Mouse (Mus musculus): ENCODE measurements at regions not wholly inside any gene's neighbourhood (a gene's known extent, or its start where the extent isn't known, plus 50 kb on each side); places are given as distances from the start of the nearest gene placed in this dataset.
"Not testable (repeated sequence)": the region's sequence is repeated elsewhere in the genome, so short reads cannot be mapped to it uniquely, and the experiment has no call there.

GRCm38 (mm10) chr7:116596914-116597313, 92.7 kb downstream of the Nucb2 start:
- no peak for DNase-seq (ENCODE audit: low read depth, low spot score)

GRCm38 (mm10) chr7:116600340-116600739, 96.2 kb downstream of the Nucb2 start:
- DNase-seq (ENCODE audit: low read depth, low spot score): no peak

- DNase-seq (ENCODE audit: low read depth, low spot score): no peak
Observed at GRCm38 (mm10) chr7:116603167-116603839, 99.1 kb downstream of the Nucb2 start.

- DNase-seq (ENCODE audit: low read depth, low spot score): no peak
Observed at GRCm38 (mm10) chr7:116603840-116604194, 99.6 kb downstream of the Nucb2 start.

- no peak for DNase-seq (ENCODE audit: low read depth, low spot score)
Observed at GRCm38 (mm10) chr7:116606255-116606654, 102.1 kb downstream of the Nucb2 start.

- no peak for DNase-seq (ENCODE audit: low read depth, low spot score)
Observed at GRCm38 (mm10) chr7:116606751-116607483, 102.7 kb downstream of the Nucb2 start.

- DNase-seq (ENCODE audit: low read depth, low spot score): no peak
Observed at GRCm38 (mm10) chr7:116607628-116608225, 103.6 kb downstream of the Nucb2 start.

GRCm38 (mm10) chr7:116608350-116609085, 104.3 kb downstream of the Nucb2 start:
- peak; percentile 76 for DNase-seq (ENCODE audit: low read depth, low spot score)

GRCm38 (mm10) chr7:116609406-116609805, 105.2 kb downstream of the Nucb2 start:
- no peak for DNase-seq (ENCODE audit: low read depth, low spot score)

- no peak for DNase-seq (ENCODE audit: low read depth, low spot score)
Observed at GRCm38 (mm10) chr7:116609906-116610305, 105.7 kb downstream of the Nucb2 start.

GRCm38 (mm10) chr7:116615984-116616383, 111.8 kb downstream of the Nucb2 start:
- DNase-seq (ENCODE audit: low read depth, low spot score): no peak

- DNase-seq (ENCODE audit: low read depth, low spot score): no peak
Observed at GRCm38 (mm10) chr7:116619636-116620035, 115.5 kb downstream of the Nucb2 start.

GRCm38 (mm10) chr7:116620381-116620780, 116.2 kb downstream of the Nucb2 start:
- DNase-seq (ENCODE audit: low read depth, low spot score): no peak

- DNase-seq (ENCODE audit: low read depth, low spot score): no peak
Observed at GRCm38 (mm10) chr7:116633210-116633609, 129.0 kb downstream of the Nucb2 start.

- DNase-seq (ENCODE audit: low read depth, low spot score): peak; percentile 72
Observed at GRCm38 (mm10) chr7:116644902-116645650, 140.9 kb downstream of the Nucb2 start.

- no peak for DNase-seq (ENCODE audit: low read depth, low spot score)
Observed at GRCm38 (mm10) chr7:116654466-116654865, 150.3 kb downstream of the Nucb2 start.

- DNase-seq (ENCODE audit: low read depth, low spot score): not testable (repeated sequence)
Observed at GRCm38 (mm10) chr7:116657040-116657439, 152.9 kb downstream of the Nucb2 start.

GRCm38 (mm10) chr7:116665581-116665980, 161.4 kb downstream of the Nucb2 start:
- no peak for DNase-seq (ENCODE audit: low read depth, low spot score)

- DNase-seq (ENCODE audit: low read depth, low spot score): no peak
Observed at GRCm38 (mm10) chr7:116674199-116675019, 170.2 kb downstream of the Nucb2 start.

- no peak for DNase-seq (ENCODE audit: low read depth, low spot score)
Observed at GRCm38 (mm10) chr7:116676696-116677095, 172.5 kb downstream of the Nucb2 start.
